Mouse (Mus musculus): ENCODE results near the gene Medag.

Gene Medag

GRCm38 (mm10) chr5:149411509-149412193, at the start of gene Medag:
Medag (plus strand) TSS chr5:149411749.
- peak; percentile 11 for DNase-seq

GRCm38 (mm10) chr5:149362626-149363025, 48.9 kb upstream of the Medag start:
- DNase-seq, result no peak

DNA sequence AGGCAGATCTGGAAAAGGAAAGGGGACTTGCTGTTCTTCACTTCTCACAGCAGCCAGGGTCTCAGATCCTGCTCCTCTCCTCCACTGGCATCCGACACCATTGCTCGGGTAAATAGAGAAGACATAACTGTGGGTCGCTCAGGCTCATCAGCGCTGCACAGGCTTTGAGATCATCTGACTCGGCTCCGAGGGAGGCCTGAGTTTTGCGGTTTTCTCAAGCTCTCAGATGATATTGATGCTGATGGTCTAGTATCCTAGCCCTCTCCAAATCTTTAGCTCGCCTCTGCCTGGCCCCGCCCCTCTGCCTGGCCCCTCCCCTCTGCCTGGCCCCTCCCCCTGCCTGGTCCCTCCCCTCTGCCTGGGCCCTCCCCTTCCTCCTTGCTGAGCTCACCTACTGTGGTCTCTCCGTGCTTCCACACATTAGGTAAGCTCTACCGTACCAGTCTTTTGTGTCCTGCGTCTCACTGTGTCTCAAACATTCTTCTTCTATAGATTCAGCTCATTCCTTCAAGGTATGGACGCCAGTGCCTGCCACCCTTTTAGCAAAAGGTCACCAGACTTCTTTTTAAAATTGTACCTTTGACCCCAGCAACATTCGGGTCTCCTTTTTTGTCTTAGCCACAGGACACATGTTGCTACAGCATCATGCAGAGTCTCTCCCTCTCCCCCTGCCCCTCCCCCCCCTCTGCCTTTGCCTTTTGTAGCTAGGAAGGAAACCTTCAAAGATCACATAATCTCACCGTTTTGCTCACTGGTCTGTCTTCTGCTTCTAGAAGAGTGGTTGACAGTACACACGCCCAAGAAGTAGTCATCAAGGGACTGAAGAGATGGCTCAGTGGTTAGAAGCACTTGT, 47.4 kb upstream of the Medag start:
- DNase-seq, result no peak

GRCm38 (mm10) chr5:149367011-149367410, 44.5 kb upstream of the Medag start:
- no peak for DNase-seq

- no peak for DNase-seq
Measured at GRCm38 (mm10) chr5:149367544-149368466, 43.7 kb upstream of the Medag start.

DNA sequence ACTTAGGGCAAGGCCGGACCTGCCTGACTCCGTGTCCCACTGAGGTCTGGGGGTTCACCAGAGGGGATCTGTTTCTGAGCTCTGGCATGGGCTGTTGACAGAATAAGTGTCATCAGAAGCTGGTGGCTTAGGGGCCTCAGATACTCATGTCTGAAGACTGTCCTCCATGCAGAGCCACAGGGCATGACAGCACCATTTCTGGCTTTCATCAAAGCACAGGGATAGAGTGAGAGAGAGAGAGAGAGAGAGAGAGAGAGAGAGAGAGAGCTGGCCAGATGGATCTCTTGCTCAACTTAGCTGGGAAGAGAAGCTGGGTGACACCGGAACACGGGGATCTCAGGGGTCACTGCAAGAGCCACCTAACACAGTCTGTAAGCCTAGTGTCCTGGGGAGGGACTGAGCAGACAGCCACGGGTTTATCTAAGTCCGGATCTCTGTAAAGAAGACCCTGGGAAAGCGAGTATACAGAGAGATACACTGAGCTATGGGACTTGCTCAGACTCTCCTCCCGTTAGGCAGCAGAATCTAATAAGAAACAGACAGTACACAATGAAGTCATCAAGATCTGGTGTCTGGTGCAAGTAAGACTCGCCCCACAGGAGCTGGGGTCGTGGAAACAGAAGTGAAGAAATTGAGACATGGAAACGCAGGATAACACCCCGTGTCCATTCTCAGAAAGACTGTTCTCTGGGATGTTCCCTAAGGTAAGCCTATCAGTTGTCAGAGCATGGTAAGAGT, 42.8 kb upstream of the Medag start:
- DNase-seq, result no peak

GRCm38 (mm10) chr5:149369373-149370035, 42.0 kb upstream of the Medag start:
- no peak for DNase-seq

DNA sequence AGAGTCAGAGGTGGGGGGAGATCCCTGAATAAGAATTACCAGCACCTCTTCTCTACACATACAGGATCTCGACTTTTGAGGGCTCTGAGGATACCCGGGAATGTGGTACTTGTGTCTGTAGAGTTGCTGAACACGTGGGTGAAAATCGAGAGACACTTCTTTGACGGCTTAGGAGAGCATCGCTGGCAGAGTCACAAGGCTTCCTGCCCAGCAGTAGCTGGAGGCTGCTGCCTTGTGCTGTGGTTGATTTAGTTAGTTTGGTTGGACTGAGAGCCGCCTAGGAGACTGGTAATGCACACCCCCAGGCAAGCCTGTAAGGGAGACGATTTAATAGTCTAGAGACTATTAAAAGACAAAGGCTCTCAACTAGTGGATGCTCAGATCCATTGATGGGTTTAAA, 39.5 kb upstream of the Medag start:
- DNase-seq, result no peak

DNA sequence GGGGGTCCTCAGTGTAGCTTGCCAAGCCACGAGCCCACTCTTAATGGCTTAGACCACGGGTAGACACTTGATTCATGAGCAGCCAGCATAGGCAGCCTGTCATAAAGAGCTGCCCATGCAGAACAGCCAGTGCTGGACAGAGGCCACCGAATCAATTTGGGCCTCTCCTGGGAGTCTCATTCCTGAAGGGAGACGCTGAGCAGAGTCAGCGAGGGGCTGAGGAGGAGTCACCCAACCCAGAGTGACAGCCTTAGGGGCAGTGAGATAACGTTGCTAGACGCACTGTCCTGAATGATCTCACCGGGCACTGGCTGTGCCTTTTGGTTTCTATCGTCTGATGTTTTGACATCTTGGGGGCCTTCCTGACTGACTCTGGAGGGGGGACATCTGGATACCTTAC, 38.3 kb upstream of the Medag start:
- no peak for DNase-seq

GRCm38 (mm10) chr5:149374026-149374425, 37.5 kb upstream of the Medag start:
- no peak for DNase-seq

GRCm38 (mm10) chr5:149375074-149375888, 36.3 kb upstream of the Medag start:
- DNase-seq, result no peak

- DNase-seq, result peak; percentile 80
Measured at GRCm38 (mm10) chr5:149375889-149376212, 35.7 kb upstream of the Medag start.

DNA sequence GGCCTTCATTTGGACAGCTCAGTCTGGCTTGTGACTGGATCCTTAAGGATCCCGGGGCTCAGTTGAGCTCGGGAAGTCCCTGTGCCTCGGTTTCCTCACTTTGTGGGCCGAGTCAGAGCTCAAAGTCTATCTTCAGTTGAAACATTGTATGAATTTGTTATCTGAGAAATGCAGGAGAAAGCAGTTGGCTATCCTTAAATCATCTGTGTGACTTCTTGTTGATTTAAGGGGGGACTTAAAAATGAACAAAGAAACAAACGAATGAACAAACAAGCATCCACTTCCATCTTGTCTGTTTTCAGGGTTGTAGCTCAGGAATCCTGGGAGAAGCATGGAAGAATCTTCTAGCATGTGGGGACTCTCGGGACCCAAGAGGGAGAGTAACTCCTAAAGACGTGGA, 35.2 kb upstream of the Medag start:
- DNase-seq, result no peak

- DNase-seq, result no peak
Measured at GRCm38 (mm10) chr5:149377253-149377652, 34.3 kb upstream of the Medag start.

DNA sequence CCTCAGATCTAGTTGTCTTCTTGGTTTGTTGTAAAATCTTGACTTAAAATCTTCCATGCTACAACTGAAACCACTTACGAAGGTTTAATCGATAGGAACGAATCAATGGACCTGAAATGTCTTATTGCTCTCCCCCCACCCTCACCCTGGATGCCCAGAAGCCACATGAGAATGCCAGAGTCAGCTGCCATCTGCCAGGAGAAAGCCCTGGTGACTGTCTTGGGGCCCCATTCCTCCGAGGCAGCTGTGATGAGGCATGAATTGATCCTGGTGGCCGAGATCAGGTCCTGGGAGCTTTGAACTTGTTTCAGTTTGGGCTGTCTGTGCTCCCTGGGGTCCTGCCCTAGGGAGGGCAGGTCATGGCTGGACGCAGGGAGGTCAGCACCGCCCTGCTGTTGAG, 33.0 kb upstream of the Medag start:
- DNase-seq, result no peak

DNA sequence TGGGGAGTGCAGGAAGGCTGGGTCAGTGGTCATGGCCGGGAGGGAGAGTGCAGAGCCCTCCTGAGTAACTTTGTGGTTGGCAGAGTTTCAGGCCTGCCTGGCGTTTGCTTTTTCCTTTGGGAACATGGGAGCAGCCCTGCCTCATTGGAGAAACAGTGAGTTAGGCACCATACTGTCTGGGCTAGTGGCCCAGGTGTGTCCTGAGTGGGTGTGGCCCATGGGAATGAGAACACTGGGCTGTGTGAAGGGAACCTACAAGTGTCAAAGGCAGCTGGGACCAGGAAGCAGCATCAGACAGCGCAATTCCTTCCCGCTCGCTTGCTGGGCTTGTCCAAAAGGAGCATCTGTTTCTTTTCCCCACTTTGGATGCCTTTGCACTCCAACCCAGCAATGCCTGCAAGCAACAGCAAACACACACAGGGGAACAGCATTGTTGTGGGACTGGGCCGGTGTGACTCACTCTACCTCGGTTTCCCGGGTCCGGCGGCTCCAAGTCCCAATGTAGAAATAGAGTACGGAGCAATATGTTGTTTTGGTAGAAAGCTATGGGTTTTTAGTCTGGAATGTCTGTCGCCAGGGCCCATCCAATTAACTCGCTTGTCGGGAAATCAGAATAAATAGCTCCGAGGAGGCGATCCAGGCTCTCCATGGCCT, 32.3 kb upstream of the Medag start:
- DNase-seq, result no peak

DNA sequence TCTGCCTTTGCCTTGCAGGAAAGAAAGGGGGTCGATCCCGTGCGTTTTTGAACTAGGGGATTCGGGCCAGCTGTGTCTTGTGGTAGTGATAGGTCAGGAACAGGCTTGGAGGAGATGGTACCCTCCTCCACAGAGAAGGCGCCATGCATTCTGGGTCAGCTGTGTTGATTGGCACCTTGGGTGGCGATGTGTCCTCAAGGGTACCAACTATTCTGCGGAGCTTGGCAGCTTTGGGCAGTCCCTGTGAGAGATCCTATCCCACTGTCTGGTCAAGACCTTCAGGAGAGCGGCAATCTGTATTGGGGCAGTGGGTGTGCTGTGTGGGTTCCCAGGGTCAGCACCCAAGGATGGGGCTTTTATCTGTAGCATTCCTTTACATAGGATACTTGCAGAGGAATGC, 31.7 kb upstream of the Medag start:
- no peak for DNase-seq

GRCm38 (mm10) chr5:149380388-149380916, 31.1 kb upstream of the Medag start:
- no peak for DNase-seq

DNA sequence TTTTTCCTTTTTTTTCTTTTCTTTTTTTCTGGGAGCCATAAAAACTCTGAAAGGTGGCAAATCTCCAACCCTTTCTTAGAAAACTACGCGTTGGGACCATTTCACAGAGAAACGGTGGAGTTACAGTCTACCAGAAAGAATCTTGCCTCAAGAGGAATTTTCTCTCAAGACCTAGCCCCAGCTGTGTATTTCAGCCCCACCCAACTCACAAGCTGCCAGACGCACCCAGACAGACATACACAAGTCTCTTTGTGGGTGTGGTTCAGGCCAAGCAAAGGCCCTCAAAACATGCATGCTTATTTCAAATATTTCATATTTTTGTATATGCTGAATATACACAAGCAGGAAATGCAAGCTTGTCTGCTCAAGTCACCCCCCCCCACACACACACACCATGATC, 29.6 kb upstream of the Medag start:
- DNase-seq, result no peak

DNA sequence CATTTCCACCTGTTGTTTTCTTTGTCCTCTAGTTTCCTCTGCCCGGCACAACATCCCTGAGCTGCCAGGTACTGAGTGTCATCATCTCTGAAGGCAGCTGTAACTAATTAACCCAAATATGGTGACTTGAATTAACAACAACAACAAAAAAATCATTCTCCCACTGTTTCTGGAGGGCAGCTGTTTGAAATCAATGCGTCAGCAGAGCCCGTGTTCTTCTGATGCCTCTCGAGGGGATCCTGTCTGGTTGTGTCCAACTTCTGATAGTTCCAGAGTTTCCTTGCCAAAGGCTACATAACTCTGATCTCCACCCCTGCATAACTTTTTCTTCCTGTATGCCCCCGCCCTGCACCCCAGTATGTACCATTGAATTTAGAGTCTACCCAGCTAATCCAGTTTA, 28.9 kb upstream of the Medag start:
- no peak for DNase-seq
